Mouse (Mus musculus) ovary, postnatal 14 days (tissue): Measurements from ENCODE around the gene Trak1.

Experiments
- DNase-seq: peaks from one replicate; pipeline ENCODE4 v3.0.0; 2022; ENCODE audit warnings: low spot score

Gene Trak1

DNA sequence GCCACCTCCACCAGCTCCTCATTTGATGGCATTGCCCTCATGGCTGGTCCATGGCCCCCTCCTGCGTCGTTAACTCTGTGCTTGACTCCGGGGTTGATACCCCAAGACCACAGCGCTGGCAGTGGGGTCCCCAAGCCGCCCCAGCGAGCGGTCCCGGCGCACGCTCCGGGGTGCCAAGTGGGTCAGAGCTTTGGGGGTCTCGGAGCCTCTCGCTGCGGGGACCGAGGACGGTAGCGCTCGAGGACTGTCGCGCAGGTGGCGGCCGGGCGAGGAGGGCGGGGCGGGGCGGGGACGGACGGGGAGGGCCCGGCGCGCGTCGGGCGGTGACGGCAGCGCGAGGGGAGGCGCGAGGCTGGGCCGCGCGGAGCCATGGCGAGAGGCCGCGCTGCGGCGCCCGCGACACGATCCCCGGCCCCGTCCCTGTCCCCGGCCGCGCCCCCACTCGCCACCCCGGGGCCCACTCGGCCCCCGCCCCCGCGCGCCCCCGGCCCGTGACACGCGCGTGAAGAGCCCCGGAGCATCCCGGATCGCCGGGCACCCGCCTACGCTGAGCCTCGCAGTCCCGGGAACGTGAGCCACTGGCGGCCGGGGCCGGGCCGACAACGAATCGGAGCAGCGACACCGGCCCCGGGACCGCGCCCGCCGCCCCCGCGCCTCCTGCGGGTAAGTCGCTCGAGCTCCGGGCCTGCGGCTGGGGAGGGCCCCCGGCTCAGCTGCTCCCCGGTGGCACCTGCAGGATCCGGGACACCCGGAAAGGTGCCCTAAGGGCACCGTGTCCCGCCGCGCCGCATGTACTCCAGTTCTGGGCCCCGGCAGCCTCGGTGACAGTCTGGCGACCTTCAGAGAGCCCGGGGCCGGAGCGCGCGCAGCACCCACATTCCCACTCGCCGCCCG, at the start of gene Trak1:
TSS of gene Trak1 (plus strand) at position 332 of the 894 bp plus-strand sequence.
- peak; percentile 45 for DNase-seq

DNA sequence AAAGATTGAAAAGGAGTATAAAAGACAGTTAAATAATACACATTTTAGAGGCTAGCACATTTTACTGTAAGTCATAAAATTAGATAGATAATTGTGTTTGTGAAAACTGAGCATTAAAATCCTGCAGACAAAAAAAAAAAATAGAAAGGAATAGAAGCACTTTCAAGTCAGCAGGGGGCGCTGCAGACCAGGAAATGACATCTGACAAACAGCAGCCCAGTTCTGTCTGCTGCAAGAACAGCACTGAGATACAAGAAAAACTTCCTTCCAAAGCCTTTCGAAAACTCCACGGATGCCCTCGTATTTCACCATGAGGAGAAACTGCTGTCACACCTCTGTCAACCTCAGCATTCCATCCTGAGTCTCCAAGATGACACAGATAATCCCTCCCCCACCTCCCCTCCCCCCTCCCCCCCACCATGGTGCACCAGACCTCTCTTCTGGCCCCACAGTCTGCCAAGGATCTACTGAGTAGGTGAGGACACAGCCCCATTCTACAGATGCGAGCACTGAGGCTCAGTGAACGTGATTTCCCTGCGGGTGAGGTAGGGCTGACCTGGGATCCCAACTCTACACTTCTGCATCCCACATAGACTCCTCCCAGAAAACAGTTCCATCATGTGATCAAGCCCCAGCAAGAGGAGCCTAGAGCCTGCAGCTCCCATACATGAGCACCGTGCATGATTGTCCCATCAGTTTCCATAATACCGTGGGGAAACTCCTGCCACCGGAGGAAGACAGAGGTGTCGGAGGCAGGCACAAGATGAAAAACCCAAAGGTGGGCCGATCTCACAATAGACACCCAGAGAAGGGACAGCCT, 49.1 kb upstream of the Trak1 start:
- DNase-seq = peak; percentile 79

DNA sequence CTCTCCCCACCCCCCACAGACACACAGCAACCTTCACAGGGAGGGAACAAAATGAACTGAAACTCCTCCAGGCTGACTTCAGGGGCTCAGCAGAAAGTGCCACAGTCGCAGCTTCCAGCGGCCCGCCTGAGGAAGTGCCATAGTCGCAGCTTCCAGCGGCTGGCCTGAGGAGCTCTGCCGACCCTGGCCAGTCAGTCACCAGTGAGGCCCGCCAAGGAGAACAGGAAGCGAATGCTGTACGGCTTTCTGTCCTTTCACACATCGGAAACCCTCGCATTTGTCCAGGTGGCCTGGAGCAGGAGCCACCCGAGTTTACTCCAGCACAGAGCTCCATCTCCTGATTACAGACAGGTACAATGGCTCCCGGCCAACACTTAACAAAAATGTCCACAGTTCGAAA, 47.5 kb upstream of the Trak1 start:
- no peak for DNase-seq

DNA sequence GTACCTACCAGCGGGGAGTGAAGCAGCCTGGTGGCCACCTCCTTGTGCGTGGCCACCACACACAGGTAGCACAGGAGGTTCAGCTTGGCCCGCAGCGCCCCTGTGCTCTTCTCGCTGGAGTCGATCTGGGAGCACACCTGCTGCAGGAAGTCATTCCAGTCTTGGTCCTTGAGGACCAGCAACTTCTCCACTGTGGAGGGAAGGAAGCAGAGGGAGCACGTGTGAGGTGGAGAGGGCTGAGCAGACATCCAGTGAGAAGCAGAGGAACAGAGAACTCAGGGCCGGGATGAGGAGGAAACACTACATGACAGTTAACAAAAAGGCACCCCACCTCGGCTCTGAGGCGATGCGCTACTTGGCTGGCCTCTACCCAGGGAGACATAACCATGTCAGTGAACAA, 46.4 kb upstream of the Trak1 start:
- DNase-seq = no peak

DNA sequence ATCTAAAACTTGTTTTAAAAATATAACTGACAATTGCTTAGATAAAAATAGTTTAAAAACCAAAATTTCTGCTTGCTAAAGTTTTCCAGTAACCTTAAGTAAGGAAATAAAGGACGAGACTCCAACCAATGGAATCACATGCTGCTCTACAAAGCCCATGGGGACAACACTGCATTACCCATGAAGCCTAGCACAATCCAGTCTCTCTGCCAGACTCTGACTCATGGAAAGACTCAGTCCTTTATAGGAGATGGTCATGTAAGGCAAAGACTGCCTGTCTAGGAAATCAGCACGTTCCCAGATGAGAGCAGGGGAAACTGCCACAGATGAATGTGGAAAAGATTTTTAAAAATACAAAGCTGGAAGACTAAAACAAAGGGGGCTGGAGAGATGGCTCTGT, 43.3 kb upstream of the Trak1 start:
- DNase-seq = no peak

DNA sequence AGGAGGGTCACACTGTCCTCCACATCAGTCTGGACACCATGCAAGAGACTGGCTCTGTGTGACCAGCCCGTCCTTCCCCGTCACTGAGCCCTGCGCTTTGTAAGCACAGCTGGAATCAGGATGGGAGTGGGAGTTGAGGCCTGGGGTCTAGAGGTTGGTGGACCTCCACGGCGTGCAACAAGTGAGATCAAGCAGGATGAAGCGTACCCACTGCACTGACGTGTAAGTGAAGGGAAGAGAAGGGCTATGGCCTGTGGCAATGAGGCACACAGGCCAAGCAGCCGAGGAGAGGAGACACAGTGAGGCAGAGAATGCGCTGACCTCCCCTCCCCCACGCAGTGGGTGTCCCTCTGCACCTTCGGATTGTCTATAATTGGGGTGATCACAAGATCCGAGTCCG, 42.5 kb upstream of the Trak1 start:
- no peak for DNase-seq

DNA sequence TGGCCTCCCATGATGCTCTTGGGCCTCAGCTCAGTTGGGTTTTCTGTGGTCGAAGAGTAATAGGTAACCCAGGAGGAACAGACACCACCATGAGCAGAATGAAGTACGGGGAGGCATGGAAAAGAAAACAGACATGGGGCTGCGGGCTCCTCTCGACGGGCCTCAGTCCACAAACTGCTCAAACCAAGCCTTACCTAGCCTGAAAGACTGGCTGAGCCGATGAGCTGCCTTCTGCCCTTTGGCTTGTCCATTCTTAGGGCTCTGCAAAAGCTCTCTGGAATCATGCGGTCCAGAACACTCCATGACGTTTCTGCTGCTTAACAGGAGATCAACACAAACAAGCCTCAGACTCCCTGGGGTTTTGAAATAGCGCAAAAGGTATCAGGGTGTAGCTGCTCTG, 40.2 kb upstream of the Trak1 start:
- DNase-seq = no peak

DNA sequence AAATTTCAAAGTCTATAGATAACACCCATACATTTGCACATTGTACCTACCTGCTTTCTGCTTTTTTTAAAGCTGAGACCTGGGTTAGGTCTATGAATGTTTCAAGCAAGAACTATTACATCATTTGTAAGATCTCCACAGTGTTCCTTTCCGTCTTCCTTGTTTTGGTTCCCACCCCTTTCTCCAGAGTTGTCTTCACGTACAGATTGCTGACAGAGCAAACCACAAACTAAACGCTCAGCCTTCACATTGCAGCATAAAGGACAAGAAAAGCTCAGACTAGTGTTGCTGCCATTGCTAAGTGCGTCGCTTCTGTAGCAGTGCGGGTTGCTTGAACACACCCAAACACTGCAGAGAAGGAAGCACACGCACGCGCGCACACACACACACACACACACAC, 32.0 kb upstream of the Trak1 start:
- no peak for DNase-seq

DNA sequence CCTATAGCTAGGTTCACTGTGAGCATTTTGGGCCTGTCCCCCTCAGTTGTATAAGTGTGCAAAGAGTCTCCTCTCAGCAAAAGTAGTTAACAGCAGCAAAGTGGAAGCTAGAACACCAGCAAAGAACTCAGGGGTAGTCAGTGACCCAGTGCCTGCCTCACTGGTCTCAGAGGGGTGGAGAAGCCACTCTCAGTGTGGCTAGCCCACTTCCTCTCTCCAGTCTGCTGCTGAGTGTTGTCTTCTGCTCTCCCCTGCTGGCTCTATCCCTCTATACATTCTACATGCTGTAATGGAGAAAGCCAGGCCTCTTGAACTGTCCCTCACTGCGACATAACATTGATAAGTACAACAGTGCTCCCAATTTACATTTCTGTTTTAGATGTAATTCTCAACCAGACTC, 26.2 kb upstream of the Trak1 start:
- DNase-seq = no peak

DNA sequence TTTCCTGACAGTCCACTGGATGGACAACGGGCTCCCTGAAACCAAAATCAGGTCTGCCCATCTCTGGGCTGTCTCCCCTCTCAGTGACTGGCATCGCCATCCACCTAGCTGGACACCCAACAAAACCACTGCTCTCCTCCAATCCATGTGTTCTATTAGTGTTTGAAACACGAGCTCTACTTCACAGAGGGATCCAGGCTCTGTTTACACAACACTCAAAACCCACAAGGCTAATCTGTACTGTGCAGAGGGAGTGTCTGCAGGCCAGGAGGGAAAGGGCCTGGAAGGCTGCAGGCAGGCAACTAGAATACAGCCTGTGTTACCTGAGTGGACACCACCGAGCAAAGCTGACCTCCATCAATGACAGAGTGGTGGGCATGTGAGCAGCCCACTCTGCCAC, 25.7 kb upstream of the Trak1 start:
- no peak for DNase-seq

DNA sequence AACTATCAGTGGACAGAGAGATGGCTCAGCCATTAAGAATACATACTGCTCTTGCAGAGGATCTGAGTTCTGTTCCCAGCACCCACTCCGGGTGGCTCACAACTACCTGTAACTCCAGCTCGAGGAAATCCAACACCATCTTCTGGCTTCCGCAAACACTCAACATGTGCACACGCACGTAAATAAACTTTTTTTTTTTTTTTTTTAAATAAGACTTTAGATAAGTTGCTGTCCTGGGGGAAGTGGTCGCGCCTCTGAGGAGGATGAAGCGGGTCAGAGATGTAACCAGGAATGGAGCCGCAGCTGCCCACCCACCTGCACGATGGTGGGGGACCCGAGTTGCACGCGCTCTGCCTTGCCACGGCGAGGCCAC, 20.6 kb upstream of the Trak1 start:
- no peak for DNase-seq

DNA sequence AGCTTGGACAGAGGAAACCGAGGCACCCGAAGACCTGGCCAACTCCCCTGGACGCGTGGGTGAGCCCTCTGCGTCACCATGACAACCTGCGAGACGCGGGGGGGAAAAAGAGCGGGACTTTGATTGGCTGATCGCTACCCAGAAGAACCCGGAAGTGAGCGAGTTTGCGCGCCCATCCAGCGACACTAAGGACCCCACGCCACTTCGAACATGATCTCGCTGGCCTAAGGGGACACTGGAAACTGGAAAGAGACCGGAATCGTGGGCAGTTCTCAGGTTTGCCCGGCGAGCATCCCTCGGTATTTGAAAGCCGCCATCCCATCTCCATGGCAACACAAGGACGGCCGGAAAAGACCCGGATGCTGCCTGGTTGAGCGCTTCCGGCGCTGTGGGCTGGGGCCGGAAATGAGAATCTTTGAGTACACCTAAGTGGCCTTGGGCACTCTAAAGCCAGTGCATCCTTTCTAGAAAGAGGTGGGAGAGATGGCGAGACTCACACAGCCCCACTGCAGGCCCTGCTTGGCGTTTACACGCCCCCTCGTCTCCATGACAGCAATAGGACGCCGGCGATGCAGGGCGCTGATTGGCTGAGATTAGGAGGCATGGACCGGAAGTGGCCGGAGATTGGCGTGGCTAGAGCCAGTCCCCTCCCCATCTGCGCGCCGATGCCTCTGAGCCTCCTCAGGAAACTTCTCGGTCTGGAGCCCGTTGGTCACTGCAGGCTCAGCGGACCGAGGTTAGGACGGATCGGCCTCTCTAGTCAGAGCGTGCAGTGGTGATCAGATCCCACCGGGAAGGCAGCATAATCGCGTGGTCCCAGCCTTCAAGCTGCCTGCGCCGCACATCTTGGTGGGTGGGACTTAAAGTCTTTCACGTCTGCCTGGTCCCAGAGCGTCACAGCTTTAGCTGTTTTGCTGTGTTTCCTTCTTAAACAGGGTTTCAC, 19.9 kb upstream of the Trak1 start, which contains the start of gene Ulk4:
TSS of gene Ulk4 (minus strand) at position 80 of the 943 bp plus-strand sequence.
- peak; percentile 89 for DNase-seq

DNA sequence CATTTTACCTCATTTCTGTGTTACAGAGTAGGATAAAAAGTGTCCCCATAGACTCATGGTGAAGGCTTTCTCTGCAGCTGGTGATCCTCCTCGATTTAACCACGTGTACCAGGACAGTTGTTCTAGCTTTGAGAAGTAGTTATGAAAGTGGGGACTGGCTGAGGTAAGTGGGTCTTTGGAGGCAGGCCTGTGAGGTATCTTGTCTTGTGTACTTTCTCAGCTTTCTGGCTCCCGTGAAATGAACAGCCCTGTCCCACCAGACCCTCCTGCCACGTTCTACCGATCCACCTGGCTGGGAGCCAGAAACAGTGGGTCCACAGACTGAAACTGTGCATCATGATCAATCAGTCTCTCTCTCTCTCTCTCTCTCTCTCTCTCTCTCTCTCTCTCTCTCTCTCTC, 18.1 kb upstream of the Trak1 start:
- DNase-seq = no peak

DNA sequence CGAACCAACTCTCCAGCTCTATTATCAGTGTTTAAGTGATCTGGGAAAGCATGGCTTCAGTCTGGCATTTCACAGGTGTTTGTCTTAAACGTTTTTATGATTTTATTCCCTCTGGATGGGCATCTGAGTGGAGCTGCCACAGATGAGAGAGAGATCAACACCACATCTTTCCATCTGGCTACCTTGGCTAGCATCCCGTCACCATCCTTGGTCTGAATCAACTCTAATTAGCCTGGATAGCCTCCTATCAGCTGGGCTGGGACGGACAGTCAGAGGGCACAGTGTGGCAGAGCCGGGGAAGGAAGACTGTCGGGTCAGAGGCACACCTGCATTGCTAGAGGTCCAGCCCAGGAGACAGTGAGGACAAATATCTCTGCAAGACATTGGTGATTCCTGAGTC, 15.4 kb upstream of the Trak1 start:
- DNase-seq = no peak

DNA sequence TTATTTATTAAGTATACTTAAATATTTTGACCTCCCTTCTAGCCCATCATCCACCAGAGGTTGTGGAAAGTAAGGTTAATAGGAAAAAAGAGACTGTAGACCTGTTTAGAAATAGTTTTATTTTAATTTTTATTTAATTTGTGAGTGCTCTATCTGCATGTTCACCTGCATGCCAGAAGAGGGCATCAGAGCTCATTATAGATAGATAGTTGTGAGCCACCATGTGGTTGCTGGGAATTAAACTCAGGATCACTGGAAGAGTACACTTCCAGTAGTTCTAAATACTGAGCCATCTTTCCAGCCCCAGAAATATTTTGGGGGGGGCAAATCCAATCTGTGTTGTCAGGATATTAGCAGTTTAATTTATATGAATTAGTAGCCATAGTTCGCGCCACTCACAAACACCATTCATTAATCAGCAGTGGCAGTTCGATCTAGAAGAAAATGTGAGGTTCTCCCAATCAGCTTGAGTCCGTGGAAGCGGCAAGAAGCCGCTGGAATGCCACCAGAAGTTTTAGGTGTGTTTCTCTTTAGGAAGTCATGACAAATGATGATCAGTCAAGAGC, 13.6 kb upstream of the Trak1 start:
- DNase-seq = no peak

DNA sequence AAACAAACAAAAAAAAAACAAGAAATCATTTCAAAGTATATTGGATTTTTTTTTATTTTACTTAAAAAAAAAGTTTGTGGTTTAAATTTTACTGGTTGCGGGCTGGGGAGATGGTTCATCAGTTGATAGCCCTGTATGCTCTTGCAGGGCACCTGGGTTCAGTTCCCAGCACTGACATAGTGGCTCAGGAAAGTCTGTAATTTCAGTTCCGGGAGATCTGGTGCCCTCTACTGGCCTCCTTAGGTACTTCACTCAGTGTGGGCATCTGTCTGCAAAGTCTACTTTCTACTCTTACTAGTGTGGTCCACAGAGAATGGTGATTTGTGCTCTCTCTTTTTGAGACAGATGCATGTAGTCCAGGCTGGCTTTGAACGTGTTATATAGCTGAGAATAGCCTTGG, 12.9 kb upstream of the Trak1 start:
- no peak for DNase-seq

DNA sequence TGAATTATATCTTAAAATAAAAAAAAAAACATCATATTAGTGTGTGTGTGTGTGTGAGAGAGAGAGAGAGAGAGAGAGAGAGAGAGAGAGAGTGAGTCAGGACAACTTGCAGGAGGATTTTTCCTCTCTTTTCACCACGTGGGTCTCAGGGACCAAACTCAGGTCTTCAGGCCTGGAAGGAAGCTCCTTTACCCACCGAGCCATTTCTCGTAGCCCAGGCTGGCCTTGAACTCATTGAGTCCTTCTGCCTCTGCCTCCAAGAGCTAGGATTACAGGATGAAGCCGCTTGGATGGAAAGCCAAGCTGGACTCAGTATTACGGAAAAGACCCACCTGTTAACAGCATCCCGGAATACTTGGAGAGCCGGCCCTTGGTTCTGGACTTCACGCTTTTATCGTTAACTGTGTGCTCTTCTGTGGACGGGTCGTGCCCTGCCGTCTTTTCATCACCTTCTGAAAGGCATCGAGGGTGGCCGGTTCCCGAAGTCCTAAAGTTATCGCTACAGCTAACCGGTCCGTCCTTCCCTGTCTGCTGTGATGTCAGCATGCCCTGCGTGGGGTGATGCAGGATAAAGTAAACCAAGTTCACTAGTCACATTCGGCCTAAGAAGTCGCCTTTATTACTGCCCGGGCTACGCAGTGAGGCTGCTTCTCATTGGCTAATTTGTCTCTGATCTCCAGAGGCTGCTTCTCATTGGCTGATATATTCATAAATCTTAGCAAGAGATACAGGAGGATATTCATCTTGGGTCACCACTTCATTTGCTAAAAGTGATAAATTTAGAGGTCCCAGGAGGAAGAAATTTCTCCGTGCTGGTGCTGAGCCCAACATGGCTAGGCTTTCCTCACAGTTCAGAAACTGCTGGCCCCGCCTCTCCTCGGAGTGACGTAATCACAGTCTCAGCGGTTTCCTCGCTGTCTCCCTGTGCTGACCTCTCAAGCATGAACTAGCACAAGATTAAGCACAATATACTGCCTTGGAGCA, 11.7 kb upstream of the Trak1 start:
- DNase-seq = no peak

DNA sequence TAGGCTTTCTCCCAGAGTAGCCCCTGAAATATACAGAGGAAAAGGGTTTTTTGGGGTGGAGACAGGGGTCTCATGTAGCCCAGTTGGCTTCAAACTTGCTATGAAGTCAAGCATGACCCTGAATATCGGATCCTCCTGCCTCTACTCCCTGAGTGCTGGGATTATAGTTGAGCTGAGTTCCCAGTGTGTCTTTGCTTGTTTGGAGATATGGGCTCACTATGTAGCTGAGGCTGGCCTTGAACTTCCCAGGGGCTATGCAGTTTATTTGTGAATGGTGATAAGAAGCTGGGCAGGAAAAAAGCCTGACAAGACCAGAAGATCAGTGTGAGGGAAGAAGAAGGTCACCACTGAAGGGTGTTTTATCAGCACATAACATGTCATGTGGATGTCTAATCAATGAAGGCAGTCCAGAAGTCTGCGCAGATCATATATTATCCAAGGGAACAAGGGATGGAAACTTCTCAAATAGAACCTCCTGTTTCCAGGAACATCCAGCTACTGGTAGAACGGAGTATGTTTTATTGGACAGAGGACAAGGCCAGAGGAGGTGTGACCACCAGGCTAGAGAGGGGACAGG, 10.9 kb upstream of the Trak1 start:
- DNase-seq = no peak

DNA sequence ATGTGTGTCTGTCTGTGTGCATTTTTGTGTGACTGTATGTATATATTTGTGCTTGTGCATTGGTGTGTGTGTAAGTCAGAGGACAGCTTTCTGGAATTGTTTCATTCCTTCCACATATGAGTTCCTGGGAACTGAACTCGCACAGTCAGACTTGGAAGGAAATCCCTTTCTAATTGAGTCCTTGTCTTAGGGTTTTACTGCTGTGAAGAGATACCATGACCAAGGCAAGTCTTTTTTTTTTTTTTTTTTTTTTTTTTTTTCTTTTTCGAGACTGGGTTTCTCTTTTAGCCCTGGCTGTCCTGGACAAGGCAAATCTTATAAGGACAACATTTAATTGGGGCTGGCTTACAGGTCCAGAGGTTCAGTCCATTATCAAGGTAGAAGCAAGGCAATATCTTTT, 6.0 kb upstream of the Trak1 start:
- no peak for DNase-seq

DNA sequence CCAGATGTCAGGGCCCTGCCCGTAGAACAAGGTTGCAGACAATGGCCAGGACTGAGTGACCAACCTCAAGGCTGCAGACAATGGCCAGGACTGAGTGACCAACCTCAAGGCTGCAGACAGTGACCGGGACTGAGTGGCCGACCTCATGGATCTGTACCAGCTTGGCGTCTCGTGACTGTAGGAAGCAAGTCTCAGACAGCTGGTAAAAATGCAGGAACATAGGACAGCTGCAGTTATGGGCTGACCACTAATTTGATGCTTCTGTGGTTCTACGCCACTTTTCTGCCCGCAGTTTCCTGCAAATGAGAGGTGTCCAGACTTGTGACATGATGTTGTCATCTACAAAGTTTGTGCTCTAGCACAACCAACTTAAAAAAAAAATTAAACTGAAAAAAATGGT, 4.1 kb upstream of the Trak1 start:
- DNase-seq = no peak
